Mouse (Mus musculus) forebrain, postnatal 0 days (tissue): ENCODE measurements around the gene Tcf20. TPM values are rescaled to one million over a fixed set of nuclear protein-coding genes. Genes with fewer than 3 reads are reported as not detected.

Experiments
- ATAC-seq: fragments of 200-750 bp; cut with Nextera tagmentation; 2 replicates; pipeline ENCODE4 v1.8.0; 2017; ENCODE audit warnings: mild to moderate bottlenecking, moderate library complexity
- DNase-seq: peaks from one replicate; pipeline ENCODE4 v3.0.0-alpha.2; 2015
- H3K27ac ChIP-seq: fragments of 300-500 bp; sonication (generic); 2 replicates; pipeline ENCODE4 v1.5.1; 2014; ENCODE audit warnings: low read depth, mild to moderate bottlenecking, antibody characterized with exemption, low read length, moderate library complexity, mixed read lengths
- H3K27me3 ChIP-seq: fragments of 300-500 bp; sonication (generic); 2 replicates; pipeline ENCODE4 v1.6.1; 2014; ENCODE audit warnings: mild to moderate bottlenecking, low read length, mixed read lengths; ENCODE audit not compliant: insufficient read depth
- H3K36me3 ChIP-seq: fragments of 300-500 bp; sonication (generic); 2 replicates; pipeline ENCODE4 v1.6.1; 2014; ENCODE audit warnings: mild to moderate bottlenecking, moderate library complexity; ENCODE audit not compliant: insufficient read depth
- H3K4me1 ChIP-seq: fragments of 300-500 bp; sonication (generic); 2 replicates; pipeline ENCODE4 v1.6.1; 2014; ENCODE audit warnings: antibody characterized with exemption; ENCODE audit not compliant: insufficient read depth
- H3K4me2 ChIP-seq: fragments of 300-500 bp; sonication (generic); 2 replicates; pipeline ENCODE4 v1.6.1; 2014; ENCODE audit warnings: low read depth, mild to moderate bottlenecking, moderate library complexity
- H3K4me3 ChIP-seq: fragments of 300-500 bp; sonication (generic); 2 replicates; pipeline ENCODE4 v1.5.1; 2014; ENCODE audit warnings: low read depth, low read length, mixed read lengths
- H3K9ac ChIP-seq: fragments of 300-500 bp; sonication (generic); 2 replicates; pipeline ENCODE4 v1.6.1; 2014; ENCODE audit warnings: mild to moderate bottlenecking
- H3K9me3 ChIP-seq: fragments of 300-500 bp; sonication (generic); 2 replicates; pipeline ENCODE4 v1.6.1; 2016; ENCODE audit warnings: low read length
- CTCF ChIP-seq: sonication (generic); IDR thresholded peaks from 2 replicates; pipeline ENCODE4 v1.5.1; 2016; ENCODE audit warnings: antibody characterized with exemption, control low read depth, low read depth
- WGBS: fragments of 180-500 bp; shearing (Covaris S2); extraction: QIAGEN DNeasy Blood & Tissue Kit; methylation state at CpG from one replicate; pipeline ENCODE4 v1.1.7; 2014; 5-methylcytosine and 5-hydroxymethylcytosine counted together
- polyA plus RNA-seq: library from polyadenylated mRNA; unstranded; fragments of >200 nt; fragmentation: Nextera tagmentation; extraction: Ambion mirVana; gene quantifications from 2 replicates; pipeline ENCODE4 v1.2.1, GENCODE M21; 2015
- total RNA-seq: library from RNA; depleted of rRNA; stranded (reverse); fragments of >200 nt; gene quantifications from 2 replicates; pipeline ENCODE4 v1.2.3, GENCODE M21; 2014

Gene Tcf20
- total and polyA plus RNA-seq, 2 experiments from 2014 or later = 12.2 to 150 TPM

GRCm38 (mm10) chr15:82983416-82984026 lies 4.2 kb downstream of the Tcf20 start:
- 3% methylated on average over 9 of the region's 9 CpGs for WGBS
- peak; percentile 74 for ATAC-seq
- peak overlapping the region; percentile 92 for H3K27ac ChIP-seq

GRCm38 (mm10) chr15:82982724-82983415 lies 4.8 kb downstream of the Tcf20 start:
- peak overlapping the region; percentile 55 for H3K4me2 ChIP-seq
- peaks cover 42% of the 10 kb centered on the region for H3K4me1 ChIP-seq
- ATAC-seq = peak; percentile 47; the same call in 1 of the 2 replicates
- no peak for TF ChIP-seq CTCF
- WGBS = 2% methylated on average over 18 of the region's 18 CpGs
- no peaks in the 10 kb centered on the region for H3K36me3 ChIP-seq
- H3K9me3 ChIP-seq = no peaks in the 10 kb centered on the region
- H3K9ac ChIP-seq = peak overlapping the region; percentile 58
- DNase-seq = peak; percentile 83
- H3K27ac ChIP-seq = peak overlapping the region; percentile 92
- no peaks in the 10 kb centered on the region for H3K27me3 ChIP-seq
- H3K4me3 ChIP-seq = peak overlapping the region; percentile 26

More at GRCm38 (mm10) chr15:82983416-82984026, 4.2 kb downstream of the Tcf20 start:
- DNase-seq = peak; percentile 87
- H3K4me1 ChIP-seq = peaks cover 48% of the 10 kb centered on the region
- H3K27me3 ChIP-seq = no peaks in the 10 kb centered on the region
- H3K9ac ChIP-seq = peak overlapping the region; percentile 58
- H3K36me3 ChIP-seq = no peaks in the 10 kb centered on the region
- H3K9me3 ChIP-seq = no peaks in the 10 kb centered on the region
- TF ChIP-seq CTCF = no peak
- H3K4me3 ChIP-seq = peak overlapping the region; percentile 26
- H3K4me2 ChIP-seq = peak overlapping the region; percentile 55

GRCm38 (mm10) chr15:82981676-82982520 lies 5.8 kb downstream of the Tcf20 start:
- peak overlapping the region; percentile 26 for H3K4me3 ChIP-seq
- peak overlapping the region; percentile 55 for H3K4me2 ChIP-seq
- H3K36me3 ChIP-seq = no peaks in the 10 kb centered on the region
- 25% methylated on average over 15 of the region's 15 CpGs for WGBS
- H3K4me1 ChIP-seq = peaks cover 40% of the 10 kb centered on the region
- no peak for TF ChIP-seq CTCF
- H3K27me3 ChIP-seq = no peaks in the 10 kb centered on the region
- no peak for ATAC-seq
- no peak for DNase-seq
- peak overlapping the region; percentile 58 for H3K9ac ChIP-seq
- H3K27ac ChIP-seq = peak overlapping the region; percentile 92
- no peaks in the 10 kb centered on the region for H3K9me3 ChIP-seq

- no peak overlapping the region for H3K4me2 ChIP-seq
- no peak overlapping the region for H3K4me3 ChIP-seq
- no peaks in the 10 kb centered on the region for H3K27me3 ChIP-seq
- whole genome bisulfite sequencing = 79% methylated on average over 1 of the region's 1 CpGs
- ATAC-seq = no peak
- H3K4me1 ChIP-seq = peaks cover 31% of the 10 kb centered on the region
- H3K9ac ChIP-seq = no peak overlapping the region
- no peak for DNase-seq
- H3K27ac ChIP-seq = no peak overlapping the region
- no peak for TF ChIP-seq CTCF
- H3K36me3 ChIP-seq = no peaks in the 10 kb centered on the region
- H3K9me3 ChIP-seq = no peaks in the 10 kb centered on the region
These were observed 8.1 kb downstream of the Tcf20 start for GRCm38 (mm10) chr15:82979531-82979930.

GRCm38 (mm10) chr15:82974471-82974870 lies 13.2 kb downstream of the Tcf20 start:
- 60% methylated on average over 1 of the region's 1 CpGs for WGBS
- no peaks in the 10 kb centered on the region for H3K4me1 ChIP-seq
- H3K9ac ChIP-seq = no peak overlapping the region
- H3K27ac ChIP-seq = no peak overlapping the region
- no peak for ATAC-seq
- no peaks in the 10 kb centered on the region for H3K36me3 ChIP-seq
- TF ChIP-seq CTCF = no peak
- H3K4me2 ChIP-seq = no peak overlapping the region
- no peak overlapping the region for H3K4me3 ChIP-seq
- no peaks in the 10 kb centered on the region for H3K9me3 ChIP-seq
- DNase-seq = no peak
- H3K27me3 ChIP-seq = no peaks in the 10 kb centered on the region

GRCm38 (mm10) chr15:82969206-82969721 lies 18.4 kb downstream of the Tcf20 start:
- no peak overlapping the region for H3K4me3 ChIP-seq
- H3K4me1 ChIP-seq = peaks cover 24% of the 10 kb centered on the region
- H3K9ac ChIP-seq = no peak overlapping the region
- H3K36me3 ChIP-seq = no peaks in the 10 kb centered on the region
- DNase-seq = no peak
- peak overlapping the region; percentile 70 for H3K27ac ChIP-seq
- 47% methylated on average over 5 of the region's 6 CpGs for WGBS
- ATAC-seq = no peak
- H3K4me2 ChIP-seq = no peak overlapping the region
- TF ChIP-seq CTCF = no peak
- no peaks in the 10 kb centered on the region for H3K27me3 ChIP-seq
- H3K9me3 ChIP-seq = no peaks in the 10 kb centered on the region
